Mouse (Mus musculus): ENCODE data around the gene Swsap1.

Swsap1 gene

GRCm38 (mm10) chr9:21955570-21956281, at the start of gene Swsap1:
Swsap1 (plus strand) TSS chr9:21955755.
- peak; percentile 94 to 98 for DNase-seq (ENCODE audit: low read depth in 2 of 2, low spot score in 2 of 2)

- DNase-seq (ENCODE audit: low read depth in 2 of 2, low spot score in 2 of 2): peak in 1 of 2 experiments; percentile 4
These were observed 47.3 kb upstream of the Swsap1 start for GRCm38 (mm10) chr9:21908216-21908615.

- no peak for DNase-seq (ENCODE audit: low read depth in 2 of 2, low spot score in 2 of 2)
These were observed 45.9 kb upstream of the Swsap1 start for GRCm38 (mm10) chr9:21909474-21910223.

- no peak for DNase-seq (ENCODE audit: low read depth in 2 of 2, low spot score in 2 of 2)
These were observed 38.6 kb upstream of the Swsap1 start for GRCm38 (mm10) chr9:21916851-21917492.

GRCm38 (mm10) chr9:21917493-21918034, 38.0 kb upstream of the Swsap1 start:
- no peak for DNase-seq (ENCODE audit: low read depth in 2 of 2, low spot score in 2 of 2)

GRCm38 (mm10) chr9:21918035-21918592, 37.4 kb upstream of the Swsap1 start, which contains the start of gene Rab3d:
Rab3d (minus strand) TSS chr9:21918192.
- peak; percentile 79 to 87 for DNase-seq (ENCODE audit: low read depth in 2 of 2, low spot score in 2 of 2)

GRCm38 (mm10) chr9:21918692-21919384, 36.7 kb upstream of the Swsap1 start:
- no peak for DNase-seq (ENCODE audit: low read depth in 2 of 2, low spot score in 2 of 2)

- no peak for DNase-seq (ENCODE audit: low read depth in 2 of 2, low spot score in 2 of 2)
These were observed 32.5 kb upstream of the Swsap1 start for GRCm38 (mm10) chr9:21923036-21923435.

- no peak for DNase-seq (ENCODE audit: low read depth in 2 of 2, low spot score in 2 of 2)
These were observed 32.0 kb upstream of the Swsap1 start for GRCm38 (mm10) chr9:21923490-21924098.

GRCm38 (mm10) chr9:21924099-21924493, 31.5 kb upstream of the Swsap1 start:
- no peak for DNase-seq (ENCODE audit: low read depth in 2 of 2, low spot score in 2 of 2)

GRCm38 (mm10) chr9:21925034-21925433, 30.5 kb upstream of the Swsap1 start:
- DNase-seq (ENCODE audit: low read depth in 2 of 2, low spot score in 2 of 2): no peak

GRCm38 (mm10) chr9:21925506-21925905, 30.0 kb upstream of the Swsap1 start:
- no peak for DNase-seq (ENCODE audit: low read depth in 2 of 2, low spot score in 2 of 2)

- DNase-seq (ENCODE audit: low read depth in 2 of 2, low spot score in 2 of 2): no peak
These were observed 29.4 kb upstream of the Swsap1 start for GRCm38 (mm10) chr9:21926155-21926554.

- DNase-seq (ENCODE audit: low read depth in 2 of 2, low spot score in 2 of 2): no peak
These were observed 28.8 kb upstream of the Swsap1 start for GRCm38 (mm10) chr9:21926784-21927183.

GRCm38 (mm10) chr9:21927208-21927753, 28.3 kb upstream of the Swsap1 start, which contains the start of the genes Ccdc159 and Tmem205:
Ccdc159 (plus strand) TSS chr9:21927471.
Tmem205 (minus strand) TSS chr9:21927556.
- no peak for DNase-seq (ENCODE audit: low read depth in 2 of 2, low spot score in 2 of 2)

- DNase-seq (ENCODE audit: low read depth in 2 of 2, low spot score in 2 of 2): no peak
These were observed 26.3 kb upstream of the Swsap1 start for GRCm38 (mm10) chr9:21929208-21929607.

- DNase-seq (ENCODE audit: low read depth in 2 of 2, low spot score in 2 of 2): no peak
These were observed 23.5 kb upstream of the Swsap1 start for GRCm38 (mm10) chr9:21932006-21932405.

GRCm38 (mm10) chr9:21932445-21933137, 23.0 kb upstream of the Swsap1 start:
- DNase-seq (ENCODE audit: low read depth in 2 of 2, low spot score in 2 of 2): no peak

GRCm38 (mm10) chr9:21934021-21934420, 21.5 kb upstream of the Swsap1 start:
- no peak for DNase-seq (ENCODE audit: low read depth in 2 of 2, low spot score in 2 of 2)

All from CD8-positive naive resting alpha-beta T cell, adult 2 months (primary cell).